Mouse (Mus musculus) liver, postnatal 0 days (tissue): ENCODE results near the gene Hipk2.

Source experiments
- CTCF ChIP-seq: sonication (generic); IDR thresholded peaks from 2 replicates; pipeline ENCODE4 v1.5.1; 2016; ENCODE audit warnings: antibody characterized with exemption, low read depth
- EP300 ChIP-seq: IDR thresholded peaks from 2 replicates; pipeline ENCODE4 v1.6.1; 2016; ENCODE audit warnings: antibody characterized with exemption, low read depth, mild to moderate bottlenecking

GRCm38 (mm10) chr6:38760911-38761706, 114.9 kb downstream of the Hipk2 start:
- TF ChIP-seq CTCF (no peak), EP300 (peak; percentile 42; the same call in 1 of the 2 replicates)
